Mouse (Mus musculus): ENCODE measurements around the gene Lypd6b. TPM values are rescaled to one million over a fixed set of nuclear protein-coding genes. Genes with fewer than 3 reads are reported as not detected.

The Lypd6b gene
- 1 to 10 TPM; 6.0 TPM for total RNA-seq (2023)

DNA sequence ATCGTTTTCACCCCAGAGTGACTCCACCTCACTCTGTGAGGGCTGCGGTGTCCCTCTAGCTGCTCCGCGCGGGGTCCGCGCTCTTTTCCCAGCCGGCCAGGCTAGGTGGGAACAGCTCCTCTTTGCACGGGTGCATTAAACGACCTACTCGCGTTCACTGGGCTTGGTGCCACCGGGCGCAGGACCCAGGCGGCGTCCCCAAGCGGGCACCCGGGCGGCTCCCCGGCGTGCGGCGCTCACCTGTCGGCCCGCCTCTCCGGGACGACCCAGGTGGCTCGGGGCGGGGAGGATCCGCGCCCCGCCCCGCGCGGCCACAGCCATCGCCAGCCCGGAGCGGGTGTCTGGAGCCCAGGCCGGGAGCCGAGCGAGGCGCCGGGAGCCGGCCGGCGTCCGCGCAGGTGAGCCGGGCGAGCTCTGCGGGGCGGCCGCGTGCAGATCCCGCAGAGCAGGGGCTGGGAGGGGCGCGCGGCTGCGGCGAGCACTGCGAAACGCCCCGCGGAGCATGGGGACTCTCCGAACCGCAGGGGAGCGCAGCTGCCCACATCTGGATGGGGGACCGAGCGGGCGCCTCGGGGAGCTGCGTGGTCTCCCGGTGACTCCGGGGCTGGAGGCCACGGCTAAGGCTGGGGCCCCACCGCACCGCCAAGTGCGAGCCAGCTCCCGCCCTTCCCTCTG lies at the start of gene Lypd6b:
Gene Lypd6b (plus strand): TSS at position 313 of the 675 bp plus-strand sequence.

Other genes with a start within 250 kb of the Lypd6b start
- gene Kif5c, start 168.4 kb upstream of the Lypd6b start, total RNA-seq (2023): under 1 TPM in 1 of 2 experiments, not detected in 1; 0.93 TPM

Data from neutrophil, adult 83 days (primary cell).